Mouse (Mus musculus): ENCODE data around the gene Nckap5. TPM values are rescaled to one million over a fixed set of nuclear protein-coding genes. Genes with fewer than 3 reads are reported as not detected.

The Nckap5 gene
- polyA plus RNA-seq, 1 experiment from 2014 or later = 1.1 TPM

GRCm38 (mm10) chr1:126752247-126753037 is 78.2 kb downstream of the Nckap5 start:
- TF ChIP-seq CTCF (IDR thresholded peaks at IDR 0.05; ENCODE audit: low read depth) (no peak), EP300 (IDR thresholded peaks at IDR 0.05; ENCODE audit: low read depth) (no peak)
- no peak for ATAC-seq
- Histone ChIP-seq H3K4me2 (ENCODE audit: low read depth, low read length) (no peak overlapping the region), H3K9me3 (ENCODE audit: low read length) (no peaks in the 10 kb centered on the region), H3K36me3 (replicated peaks; ENCODE audit: insufficient read depth, low read length) (no peaks in the 10 kb centered on the region), H3K27ac (ENCODE audit: low read depth) (no peak overlapping the region), H3K27me3 (ENCODE audit: insufficient read depth, low read length) (no peaks in the 10 kb centered on the region), H3K9ac (replicated peaks) (no peak overlapping the region), H3K4me1 (ENCODE audit: insufficient read depth) (no peaks in the 10 kb centered on the region), H3K4me3 (ENCODE audit: low read depth, low read length) (no peak overlapping the region)
- 53% methylated on average over 13 of the region's 13 CpGs for WGBS (ENCODE audit: insufficient replicate concordance)
- no peak for DNase-seq

- Histone ChIP-seq H3K4me3 (ENCODE audit: low read depth, low read length) (no peak overlapping the region), H3K4me2 (ENCODE audit: low read depth, low read length) (no peak overlapping the region), H3K36me3 (replicated peaks; ENCODE audit: insufficient read depth, low read length) (no peaks in the 10 kb centered on the region), H3K4me1 (ENCODE audit: insufficient read depth) (no peaks in the 10 kb centered on the region), H3K9ac (replicated peaks) (no peak overlapping the region), H3K27ac (ENCODE audit: low read depth) (no peak overlapping the region), H3K27me3 (ENCODE audit: insufficient read depth, low read length) (no peaks in the 10 kb centered on the region), H3K9me3 (ENCODE audit: low read length) (no peaks in the 10 kb centered on the region)
- WGBS (ENCODE audit: insufficient replicate concordance) = 86% methylated on average over 6 of the region's 6 CpGs
- DNase-seq = no peak
- TF ChIP-seq CTCF (IDR thresholded peaks at IDR 0.05; ENCODE audit: low read depth) (no peak), EP300 (IDR thresholded peaks at IDR 0.05; ENCODE audit: low read depth) (no peak)
- ATAC-seq = no peak
These were observed 79.5 kb downstream of the Nckap5 start for GRCm38 (mm10) chr1:126751137-126751536.

- WGBS (ENCODE audit: insufficient replicate concordance) = 60% methylated on average over 3 of the region's 3 CpGs
- Histone ChIP-seq H3K27me3 (ENCODE audit: insufficient read depth, low read length) (no peaks in the 10 kb centered on the region), H3K9ac (replicated peaks) (no peak overlapping the region), H3K27ac (ENCODE audit: low read depth) (no peak overlapping the region), H3K4me3 (ENCODE audit: low read depth, low read length) (no peak overlapping the region), H3K4me2 (ENCODE audit: low read depth, low read length) (no peak overlapping the region), H3K9me3 (ENCODE audit: low read length) (no peaks in the 10 kb centered on the region), H3K36me3 (replicated peaks; ENCODE audit: insufficient read depth, low read length) (no peaks in the 10 kb centered on the region), H3K4me1 (ENCODE audit: insufficient read depth) (no peaks in the 10 kb centered on the region)
- TF ChIP-seq EP300 (IDR thresholded peaks at IDR 0.05; ENCODE audit: low read depth) (no peak), CTCF (IDR thresholded peaks at IDR 0.05; ENCODE audit: low read depth) (no peak)
- ATAC-seq (no peak), DNase-seq (no peak)
These were observed 80.4 kb downstream of the Nckap5 start for GRCm38 (mm10) chr1:126750156-126750555.

GRCm38 (mm10) chr1:126747914-126748313 is 82.7 kb downstream of the Nckap5 start:
- H3K4me1 ChIP-seq (ENCODE audit: insufficient read depth) = no peaks in the 10 kb centered on the region
- H3K4me2 ChIP-seq (ENCODE audit: low read depth, low read length) = no peak overlapping the region
- no peaks in the 10 kb centered on the region for H3K9me3 ChIP-seq (ENCODE audit: low read length)
- TF ChIP-seq CTCF (IDR thresholded peaks at IDR 0.05; ENCODE audit: low read depth) (no peak), EP300 (IDR thresholded peaks at IDR 0.05; ENCODE audit: low read depth) (no peak)
- H3K4me3 ChIP-seq (ENCODE audit: low read depth, low read length) = no peak overlapping the region
- ATAC-seq (no peak), DNase-seq (no peak)
- 75% methylated on average over 4 of the region's 4 CpGs for whole genome bisulfite sequencing (ENCODE audit: insufficient replicate concordance)
- no peak overlapping the region for H3K27ac ChIP-seq (ENCODE audit: low read depth)
- H3K36me3 ChIP-seq (replicated peaks; ENCODE audit: insufficient read depth, low read length) = no peaks in the 10 kb centered on the region
- no peak overlapping the region for H3K9ac ChIP-seq (replicated peaks)
- H3K27me3 ChIP-seq (ENCODE audit: insufficient read depth, low read length) = no peaks in the 10 kb centered on the region

GRCm38 (mm10) chr1:126745482-126746136 is 85.0 kb downstream of the Nckap5 start:
- TF ChIP-seq EP300 (IDR thresholded peaks at IDR 0.05; ENCODE audit: low read depth) (no peak), CTCF (IDR thresholded peaks at IDR 0.05; ENCODE audit: low read depth) (no peak)
- Histone ChIP-seq H3K4me1 (ENCODE audit: insufficient read depth) (no peaks in the 10 kb centered on the region), H3K9me3 (ENCODE audit: low read length) (no peaks in the 10 kb centered on the region), H3K27ac (ENCODE audit: low read depth) (no peak overlapping the region), H3K9ac (replicated peaks) (no peak overlapping the region), H3K36me3 (replicated peaks; ENCODE audit: insufficient read depth, low read length) (no peaks in the 10 kb centered on the region), H3K27me3 (ENCODE audit: insufficient read depth, low read length) (no peaks in the 10 kb centered on the region), H3K4me3 (ENCODE audit: low read depth, low read length) (no peak overlapping the region), H3K4me2 (ENCODE audit: low read depth, low read length) (no peak overlapping the region)
- no peak for DNase-seq
- WGBS (ENCODE audit: insufficient replicate concordance) = 52% methylated on average over 4 of the region's 4 CpGs
- ATAC-seq = no peak

GRCm38 (mm10) chr1:126744631-126745305 is 85.8 kb downstream of the Nckap5 start:
- ATAC-seq = no peak
- no peak for DNase-seq
- TF ChIP-seq EP300 (IDR thresholded peaks at IDR 0.05; ENCODE audit: low read depth) (no peak), CTCF (IDR thresholded peaks at IDR 0.05; ENCODE audit: low read depth) (no peak)
- H3K9ac ChIP-seq (replicated peaks) = no peak overlapping the region
- no peaks in the 10 kb centered on the region for H3K36me3 ChIP-seq (replicated peaks; ENCODE audit: insufficient read depth, low read length)
- no peaks in the 10 kb centered on the region for H3K9me3 ChIP-seq (ENCODE audit: low read length)
- WGBS (ENCODE audit: insufficient replicate concordance) = 80% methylated on average over 14 of the region's 14 CpGs
- H3K4me2 ChIP-seq (ENCODE audit: low read depth, low read length) = no peak overlapping the region
- no peak overlapping the region for H3K27ac ChIP-seq (ENCODE audit: low read depth)
- no peaks in the 10 kb centered on the region for H3K4me1 ChIP-seq (ENCODE audit: insufficient read depth)
- no peak overlapping the region for H3K4me3 ChIP-seq (ENCODE audit: low read depth, low read length)
- H3K27me3 ChIP-seq (ENCODE audit: insufficient read depth, low read length) = no peaks in the 10 kb centered on the region

Measured in liver, postnatal 0 days (tissue).